8 mouse cellular contexts compared by ENCODE assay signal in the genomic region with DNA sequence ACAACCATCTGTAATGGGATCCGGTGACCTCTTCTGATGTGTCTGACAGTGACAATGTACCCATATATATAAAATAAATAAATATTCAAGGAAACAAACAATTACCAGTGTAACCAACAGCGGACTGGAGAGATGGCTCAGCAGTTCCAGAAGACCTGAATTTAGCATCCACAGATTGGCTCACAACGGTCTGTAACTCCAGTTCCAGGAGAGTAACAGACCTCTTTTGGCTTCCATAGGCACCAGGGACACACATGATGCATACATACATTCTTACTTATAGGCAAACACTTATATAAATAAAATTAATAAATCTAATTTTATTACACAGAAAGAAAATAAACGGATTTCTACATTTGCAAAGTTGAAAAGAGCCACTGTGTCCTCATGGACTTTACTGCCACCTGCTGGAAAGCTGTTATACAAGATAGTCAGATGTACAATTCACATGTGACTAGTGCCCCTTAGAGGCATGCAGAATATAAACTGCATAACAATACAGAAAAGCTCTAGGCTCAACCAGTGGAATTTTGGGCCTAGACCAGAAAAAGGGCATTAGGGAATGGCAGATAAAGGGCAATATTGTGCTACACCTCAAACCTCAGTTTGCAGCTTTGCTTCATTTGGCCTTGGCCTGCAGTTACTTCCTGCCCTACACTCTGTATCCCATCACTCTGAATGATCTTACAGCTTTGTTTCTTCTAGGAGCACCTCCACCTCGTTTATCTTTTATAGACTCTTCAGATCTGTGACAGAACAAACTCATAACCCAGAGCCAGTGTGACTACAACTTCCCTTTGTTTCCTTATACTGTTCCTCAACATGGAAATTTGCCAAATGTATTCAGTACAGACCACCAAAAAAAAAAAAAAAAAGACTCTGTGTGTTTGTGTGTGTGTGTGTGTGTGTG. TPM values are rescaled to one million over a fixed set of nuclear protein-coding genes. Genes with fewer than 3 reads are reported as not detected.
DNase-seq lines count a peak whose midpoint lies in the region; ATAC-seq and TF ChIP-seq lines count a peak whose summit lies in the region.

No protein-coding gene starts in this region.

- H3K27me3 ChIP-seq in heart, adult 2 months (ENCODE audit: control insufficient read depth, insufficient read depth, low read length): no peaks in the 10 kb centered on the region
- H3K27me3 ChIP-seq in heart, embryonic 12.5 days (replicated peaks): no peaks in the 10 kb centered on the region
- H3K27me3 ChIP-seq in C2C12 (ENCODE audit: control insufficient read depth, insufficient read depth, insufficient read length): no peaks in the 10 kb centered on the region
- H3K27me3 ChIP-seq in kidney, embryonic 16.5 days (ENCODE audit: insufficient read depth, low read length): no peaks in the 10 kb centered on the region

- intact Hi-C loops in heart, adult 2 months (cut with DNase I): loop anchor here (1.0 to 5.0 kb wide), 3 partner anchors 172 to 369 kb away; no protein-coding TSS in a partner anchor

- no peak; the same call in 1 of the 2 replicates for ATAC-seq in heart, embryonic 12.5 days (ENCODE audit: insufficient number of reproducible peaks, low FRiP score)
- peak; percentile 67 for ATAC-seq in kidney, embryonic 16.5 days (ENCODE audit: low FRiP score, low TSS enrichment)

- H3K9ac ChIP-seq in heart, adult 2 months (ENCODE audit: low read depth, low read length): no peak overlapping the region
- no peak overlapping the region for H3K9ac ChIP-seq in heart, embryonic 12.5 days
- no peak overlapping the region for H3K9ac ChIP-seq in kidney, embryonic 16.5 days (replicated peaks; ENCODE audit: low read length)

- peaks cover 3% of the 10 kb centered on the region for H3K79me3 ChIP-seq in C2C12 (ENCODE audit: low read depth)

- H3K4me1 ChIP-seq in heart, adult 2 months (ENCODE audit: control insufficient read depth, insufficient read depth, low read length): peaks cover 1% of the 10 kb centered on the region
- peaks cover under 1% of the 10 kb centered on the region; the same call in 1 of the 2 replicates for H3K4me1 ChIP-seq in heart, embryonic 12.5 days (replicated peaks)
- H3K4me1 ChIP-seq in kidney, embryonic 16.5 days (ENCODE audit: insufficient read depth, low read length): no peaks in the 10 kb centered on the region

- peak in 1 of 2 experiments; percentile 17 for DNase-seq in heart, adult 2 months
- DNase-seq in T-cell, adult 2 months (ENCODE audit: low spot score): peak; percentile 45
- DNase-seq in forelimb bud, embryonic 11.5 days (ENCODE audit: low read depth, low spot score): peak; percentile 49
- DNase-seq in naive thymus-derived CD4-positive, alpha-beta T cell, adult 2 months (ENCODE audit: low read depth): peak; percentile 75
- no peak for DNase-seq in gastrocnemius, postnatal 25 days

- TF ChIP-seq POLR2A in heart, adult 2 months (IDR thresholded peaks at IDR 0.05; ENCODE audit: insufficient read depth, low read depth, low read length): no peak

- peak; percentile 93 for TF ChIP-seq CTCF in heart, adult 2 months (IDR thresholded peaks at IDR 0.05)
- TF ChIP-seq CTCF in C2C12 (IDR thresholded peaks at IDR 0.05; ENCODE audit: control insufficient read depth, insufficient read depth, insufficient read length): no peak

- H3K79me2 ChIP-seq in heart, adult 2 months (replicated peaks; ENCODE audit: control insufficient read depth, insufficient read depth, low read length): no peaks in the 10 kb centered on the region; the same call in 1 of the 2 replicates
- H3K79me2 ChIP-seq in C2C12 (ENCODE audit: control insufficient read depth, insufficient read depth): peaks cover 11% of the 10 kb centered on the region

- no peak overlapping the region for H3ac ChIP-seq in C2C12 (ENCODE audit: control insufficient read depth, insufficient read length, low read depth)

- H3K4me2 ChIP-seq in heart, embryonic 12.5 days: no peak overlapping the region
- no peak overlapping the region for H3K4me2 ChIP-seq in kidney, embryonic 16.5 days (replicated peaks; ENCODE audit: low read depth, low read length)

- TF ChIP-seq EP300 in heart, adult 2 months (IDR thresholded peaks at IDR 0.05; ENCODE audit: insufficient read depth, low read depth, low read length): no peak

- H3K27ac ChIP-seq in heart, adult 2 months: no peak overlapping the region
- no peak overlapping the region for H3K27ac ChIP-seq in heart, embryonic 12.5 days (ENCODE audit: poor library complexity, severe bottlenecking)
- H3K27ac ChIP-seq in kidney, embryonic 16.5 days (ENCODE audit: low read length): no peak overlapping the region

- H3K9me3 ChIP-seq in heart, embryonic 12.5 days (replicated peaks): no peaks in the 10 kb centered on the region
- no peaks in the 10 kb centered on the region for H3K9me3 ChIP-seq in kidney, embryonic 16.5 days (ENCODE audit: low read length)

- 58% methylated on average over 5 of the region's 5 CpGs for WGBS in heart, adult 2 months
- 75% methylated on average over 5 of the region's 5 CpGs for WGBS in heart, embryonic 12.5 days
- 62% methylated on average over 5 of the region's 5 CpGs for WGBS in kidney, embryonic 16.5 days

- H3K4me3 ChIP-seq in heart, adult 2 months: no peak overlapping the region
- H3K4me3 ChIP-seq in heart, embryonic 12.5 days: no peak overlapping the region
- no peak overlapping the region for H3K4me3 ChIP-seq in C2C12 (ENCODE audit: insufficient read depth, poor library complexity, severe bottlenecking)
- H3K4me3 ChIP-seq in kidney, embryonic 16.5 days (ENCODE audit: low read length): no peak overlapping the region

- H3K36me3 ChIP-seq in heart, adult 2 months (ENCODE audit: control insufficient read depth, insufficient read depth, low read length): no peaks in the 10 kb centered on the region
- H3K36me3 ChIP-seq in heart, embryonic 12.5 days: peaks cover 31% of the 10 kb centered on the region
- peaks cover 35% of the 10 kb centered on the region for H3K36me3 ChIP-seq in C2C12 (ENCODE audit: control insufficient read depth, insufficient read depth)
- peaks cover 24% of the 10 kb centered on the region for H3K36me3 ChIP-seq in kidney, embryonic 16.5 days (ENCODE audit: insufficient read depth, low read length)

TF ChIP-seq in C2C12, 6 proteins besides CTCF, POLR2A, EP300 and RAD21:
- TF ChIP-seq MYOG (IDR thresholded peaks at IDR 0.05; ENCODE audit: control insufficient read depth, extremely low read depth, insufficient read length) (no peak), USF1 (IDR thresholded peaks at IDR 0.05; ENCODE audit: low read depth) (peak; percentile 43), MAX (IDR thresholded peaks at IDR 0.05) (peak; percentile 48), CEBPB (IDR thresholded peaks at IDR 0.05; ENCODE audit: low read depth) (no peak), FOSL1 (IDR thresholded peaks at IDR 0.05; ENCODE audit: insufficient read depth, low read length, poor library complexity, severe bottlenecking) (no peak), MYOD1 (IDR thresholded peaks at IDR 0.05; ENCODE audit: control insufficient read depth, insufficient read length, low read depth) (no peak)

RNA-seq across cellular contexts. Expression of a gene that starts 18.9 kb away (rescaled TPM):
- 10 to 100 TPM; 13.1 to 13.4 TPM for total RNA-seq in heart, adult 2 months (2021)
- 16.4 and 25.7 TPM in 2 replicates for polyA plus RNA-seq in heart, adult 2 months (2012; rRNA removed)
- polyA plus RNA-seq in heart, embryonic 12.5 days (2016; fragmentation: Nextera tagmentation; extraction: Ambion mirVana): 4.6 and 5.3 TPM in 2 replicates
- polyA plus RNA-seq in C2C12 (2012; fragmentation: generic; extraction: Trizol): 19.3 TPM
- 4.8 and 5.4 TPM in 2 replicates for polyA plus RNA-seq in kidney, embryonic 16.5 days (2015; fragmentation: Nextera tagmentation; extraction: Ambion mirVana)
- 1 to 10 TPM; 6.8 to 7.9 TPM for total RNA-seq in gastrocnemius, postnatal 25 days (2021)

RNA-seq across cellular contexts. Expression of a gene that starts 46.8 kb away (rescaled TPM):
- total RNA-seq in heart, adult 2 months (2021): 10 to 100 TPM; 71.8 to 75.4 TPM
- polyA plus RNA-seq in heart, adult 2 months (2012; rRNA removed): 58.2 and 89.4 TPM in 2 replicates
- polyA plus RNA-seq in heart, embryonic 12.5 days (2016; fragmentation: Nextera tagmentation; extraction: Ambion mirVana): 158 TPM in 2 replicates
- polyA plus RNA-seq in C2C12 (2012; fragmentation: generic; extraction: Trizol): 71.7 TPM
- 169 and 172 TPM in 2 replicates for polyA plus RNA-seq in kidney, embryonic 16.5 days (2015; fragmentation: Nextera tagmentation; extraction: Ambion mirVana)
- 10 to 100 TPM; 28.8 to 32.7 TPM for total RNA-seq in gastrocnemius, postnatal 25 days (2021)

RNA-seq across cellular contexts. Expression of a gene that starts 53.5 kb away (rescaled TPM):
- total RNA-seq in heart, adult 2 months (2021): 10 to 100 TPM; 11.6 to 14.0 TPM
- polyA plus RNA-seq in heart, adult 2 months (2012; rRNA removed): 12.4 and 13.4 TPM in 2 replicates
- polyA plus RNA-seq in heart, embryonic 12.5 days (2016; fragmentation: Nextera tagmentation; extraction: Ambion mirVana): 23.5 and 26.4 TPM in 2 replicates
- 21.6 TPM for polyA plus RNA-seq in C2C12 (2012; fragmentation: generic; extraction: Trizol)
- 33.2 and 35.7 TPM in 2 replicates for polyA plus RNA-seq in kidney, embryonic 16.5 days (2015; fragmentation: Nextera tagmentation; extraction: Ambion mirVana)
- total RNA-seq in gastrocnemius, postnatal 25 days (2021): 1 to 10 TPM; 6.6 to 9.1 TPM

RNA-seq across cellular contexts. Expression of a gene that starts 57.5 kb away (rescaled TPM):
- total RNA-seq in heart, adult 2 months (2021): 10 to 100 TPM; 14.0 TPM
- 6.8 and 14.3 TPM in 2 replicates for polyA plus RNA-seq in heart, adult 2 months (2012; rRNA removed)
- polyA plus RNA-seq in heart, embryonic 12.5 days (2016; fragmentation: Nextera tagmentation; extraction: Ambion mirVana): 10.3 and 11.7 TPM in 2 replicates
- polyA plus RNA-seq in C2C12 (2012; fragmentation: generic; extraction: Trizol): 16.0 TPM
- 13.1 and 13.2 TPM in 2 replicates for polyA plus RNA-seq in kidney, embryonic 16.5 days (2015; fragmentation: Nextera tagmentation; extraction: Ambion mirVana)
- total RNA-seq in gastrocnemius, postnatal 25 days (2021): 10 to 100 TPM in 1 of 2 experiments, 1 to 10 TPM in 1; 8.7 to 14.3 TPM
